Mouse (Mus musculus): ENCODE measurements around the gene Zfp46. TPM values are rescaled to one million over a fixed set of nuclear protein-coding genes. Genes with fewer than 3 reads are reported as not detected.
A peak's percentile ranks its signal among the peaks of the same experiment; 100 is the strongest.

The Zfp46 gene
- polyA plus RNA-seq, 1 experiment from 2014 or later = 43.2 TPM

- Histone ChIP-seq H3K9me3 (no peaks in the 10 kb centered on the region), H3K27ac (no peak within 1 kb of the TSS), H3K9ac (no peak within 1 kb of the TSS), H3K4me2 (peak within 1 kb of the TSS; percentile 53), H3K4me1 (peaks cover 32% of the 10 kb centered on the region), H3K36me3 (replicated peaks) (no peaks in the 10 kb centered on the region), H3K27me3 (replicated peaks) (peaks cover 54% of the 10 kb centered on the region), H3K4me3 (peak within 1 kb of the TSS; percentile 30)
- no peak for ATAC-seq (replicated peaks)
- under 1% methylated on average over 45 of the region's 46 CpGs for WGBS
Measured at GRCm38 (mm10) chr4:136247729-136248463, 36.6 kb upstream of the Zfp46 start, which contains the start of gene Tcea3. Gene Tcea3, plus strand, starts transcription at chr4:136247729.

- Histone ChIP-seq H3K27ac (no peak overlapping the region), H3K27me3 (replicated peaks) (peaks cover 54% of the 10 kb centered on the region), H3K4me2 (peak overlapping the region; percentile 53), H3K4me1 (peaks cover 32% of the 10 kb centered on the region), H3K36me3 (replicated peaks) (no peaks in the 10 kb centered on the region), H3K9ac (no peak overlapping the region), H3K4me3 (peak overlapping the region; percentile 30), H3K9me3 (no peaks in the 10 kb centered on the region)
- WGBS = 2% methylated on average over 36 of the region's 37 CpGs
- no peak for ATAC-seq (replicated peaks)
Measured at GRCm38 (mm10) chr4:136248464-136249331, 35.8 kb upstream of the Zfp46 start.

DNA sequence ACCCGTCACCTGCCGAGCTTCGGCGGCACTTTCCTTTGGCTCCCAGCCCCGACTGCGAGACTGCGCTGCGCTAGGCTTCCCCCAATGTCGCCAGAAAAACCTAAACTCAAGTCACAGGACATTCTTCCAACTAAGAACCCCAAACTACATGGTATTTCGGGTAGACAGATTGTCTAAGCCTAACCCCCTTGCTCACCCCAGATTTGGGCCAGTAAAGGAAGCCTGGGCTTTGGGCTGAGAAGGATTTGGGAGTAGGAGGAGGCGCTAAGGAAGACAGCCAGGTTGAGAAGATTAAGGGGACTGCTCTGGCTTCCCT is 35.2 kb upstream of the Zfp46 start:
- WGBS = 5% methylated on average over 11 of the region's 11 CpGs
- Histone ChIP-seq H3K9me3 (no peaks in the 10 kb centered on the region), H3K27me3 (replicated peaks) (peaks cover 54% of the 10 kb centered on the region), H3K4me3 (peak overlapping the region; percentile 30; the same call in 1 of the 2 replicates), H3K27ac (no peak overlapping the region), H3K36me3 (replicated peaks) (no peaks in the 10 kb centered on the region), H3K9ac (no peak overlapping the region), H3K4me1 (peaks cover 32% of the 10 kb centered on the region), H3K4me2 (peak overlapping the region; percentile 53; the same call in 1 of the 2 replicates)
- no peak for ATAC-seq (replicated peaks)

- Histone ChIP-seq H3K4me3 (no peak overlapping the region), H3K9me3 (no peaks in the 10 kb centered on the region), H3K4me2 (no peak overlapping the region), H3K27ac (no peak overlapping the region), H3K36me3 (replicated peaks) (no peaks in the 10 kb centered on the region), H3K27me3 (replicated peaks) (peaks cover 54% of the 10 kb centered on the region), H3K4me1 (peaks cover 32% of the 10 kb centered on the region), H3K9ac (no peak overlapping the region)
- ATAC-seq (replicated peaks) = no peak
- WGBS = 52% methylated on average over 9 of the region's 9 CpGs
Measured at GRCm38 (mm10) chr4:136249780-136250179, 34.7 kb upstream of the Zfp46 start.

DNA sequence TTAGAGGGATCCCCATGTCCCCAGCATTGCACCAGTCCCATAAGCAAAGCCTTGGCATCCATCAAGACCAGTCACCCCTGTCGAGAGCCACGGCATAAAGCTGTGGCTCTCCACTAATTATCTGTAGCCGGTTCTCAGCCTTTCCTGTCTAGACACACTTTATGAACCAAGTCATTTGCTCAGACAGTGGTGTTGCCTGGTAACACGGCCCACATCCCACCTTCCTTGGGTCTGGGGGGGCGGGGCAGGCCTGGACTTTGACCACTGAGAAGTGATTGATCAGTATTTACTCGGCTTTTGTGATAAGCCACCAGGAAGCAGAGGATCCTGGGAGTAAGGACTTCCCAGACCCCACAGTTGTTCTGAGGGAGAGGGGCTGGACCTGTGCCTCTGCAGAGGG is 28.6 kb upstream of the Zfp46 start:
- Histone ChIP-seq H3K9me3 (no peaks in the 10 kb centered on the region), H3K9ac (no peak overlapping the region), H3K27ac (no peak overlapping the region), H3K36me3 (replicated peaks) (no peaks in the 10 kb centered on the region), H3K4me1 (peaks cover 4% of the 10 kb centered on the region; the same call in 1 of the 2 replicates), H3K4me2 (no peak overlapping the region), H3K27me3 (replicated peaks) (no peaks in the 10 kb centered on the region), H3K4me3 (no peak overlapping the region)
- ATAC-seq (replicated peaks) = no peak
- WGBS = 67% methylated on average over 6 of the region's 6 CpGs

DNA sequence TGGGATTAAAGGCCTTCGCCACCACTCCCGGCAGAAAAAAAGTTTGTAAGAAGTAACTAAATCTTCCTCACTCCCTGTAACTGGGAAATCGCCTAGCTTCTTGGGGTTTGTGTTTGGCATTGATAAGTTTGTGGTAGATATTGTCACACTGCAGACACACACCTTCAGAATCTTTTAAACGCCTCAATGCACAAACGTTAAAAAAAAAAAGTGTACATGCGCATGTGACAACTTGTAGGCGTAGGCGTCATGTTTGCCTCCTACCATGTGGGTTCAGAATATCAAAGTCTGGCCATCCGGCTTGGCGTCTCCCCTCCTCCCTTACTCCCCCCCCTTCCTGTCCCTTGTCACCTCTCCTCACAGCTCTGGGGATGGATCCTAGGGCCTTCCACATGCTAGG is 27.8 kb upstream of the Zfp46 start:
- Histone ChIP-seq H3K4me1 (peaks cover 4% of the 10 kb centered on the region; the same call in 1 of the 2 replicates), H3K4me3 (no peak overlapping the region), H3K27me3 (replicated peaks) (no peaks in the 10 kb centered on the region), H3K9me3 (no peaks in the 10 kb centered on the region), H3K4me2 (no peak overlapping the region), H3K27ac (no peak overlapping the region), H3K9ac (no peak overlapping the region), H3K36me3 (replicated peaks) (no peaks in the 10 kb centered on the region)
- 88% methylated on average over 10 of the region's 10 CpGs for WGBS
- ATAC-seq (replicated peaks) = no peak

DNA sequence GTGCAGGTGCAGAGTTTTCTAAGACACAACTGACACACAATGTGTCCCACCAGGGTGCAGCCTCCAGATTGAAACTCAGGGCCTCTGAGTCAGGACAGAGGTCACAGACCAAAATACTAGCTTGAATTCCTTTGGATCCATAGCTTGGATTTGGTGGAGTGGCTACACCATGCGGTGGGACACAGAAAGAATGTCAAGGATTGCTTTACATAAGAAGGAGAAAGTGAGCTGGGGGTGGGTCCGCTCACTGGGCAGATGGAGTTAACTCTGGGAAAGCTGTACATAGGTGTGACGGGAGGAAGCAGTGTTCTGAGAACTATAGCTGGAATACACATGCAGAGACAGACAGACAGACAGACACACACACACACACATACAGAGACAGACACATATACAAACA is 24.6 kb upstream of the Zfp46 start:
- Histone ChIP-seq H3K27me3 (replicated peaks) (no peaks in the 10 kb centered on the region), H3K36me3 (replicated peaks) (no peaks in the 10 kb centered on the region), H3K9me3 (no peaks in the 10 kb centered on the region), H3K4me2 (no peak overlapping the region), H3K9ac (no peak overlapping the region), H3K4me1 (peaks cover 4% of the 10 kb centered on the region; the same call in 1 of the 2 replicates), H3K27ac (no peak overlapping the region), H3K4me3 (no peak overlapping the region)
- 56% methylated on average over 3 of the region's 3 CpGs for WGBS
- ATAC-seq (replicated peaks) = no peak

GRCm38 (mm10) chr4:136260491-136261180 is 23.8 kb upstream of the Zfp46 start:
- peaks cover 4% of the 10 kb centered on the region; the same call in 1 of the 2 replicates for H3K4me1 ChIP-seq
- H3K9me3 ChIP-seq = no peaks in the 10 kb centered on the region
- no peak overlapping the region for H3K4me3 ChIP-seq
- H3K36me3 ChIP-seq (replicated peaks) = no peaks in the 10 kb centered on the region
- WGBS = 41% methylated on average over 9 of the region's 10 CpGs
- no peak overlapping the region for H3K27ac ChIP-seq
- 0 out of 2 replicates have a peak overlapping the region, but pooled peaks have one; percentile 3 for H3K4me2 ChIP-seq
- H3K9ac ChIP-seq = no peak overlapping the region
- peak; percentile 42; the same call in 1 of the 2 replicates for ATAC-seq (replicated peaks)
- H3K27me3 ChIP-seq (replicated peaks) = no peaks in the 10 kb centered on the region

DNA sequence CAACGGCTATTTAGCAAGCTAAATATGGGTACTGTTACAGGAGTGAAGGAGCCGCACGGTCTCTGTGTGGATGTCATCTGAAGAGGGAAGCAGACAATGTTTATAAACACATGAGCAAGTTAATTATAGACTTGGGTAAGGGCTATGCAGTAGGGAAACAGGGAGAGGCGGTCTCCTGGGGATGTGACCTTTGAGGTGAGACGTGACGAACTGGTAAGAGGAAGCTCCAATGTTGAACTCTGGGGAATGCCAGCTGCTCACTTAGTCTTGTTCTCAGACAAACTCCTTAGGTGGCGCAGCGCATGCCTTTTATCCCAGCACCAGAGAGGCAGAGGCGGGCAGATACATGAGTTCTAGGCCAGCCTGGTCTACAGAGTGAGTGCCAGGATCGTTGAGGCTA is 22.6 kb upstream of the Zfp46 start:
- Histone ChIP-seq H3K9ac (no peak overlapping the region), H3K9me3 (no peaks in the 10 kb centered on the region), H3K4me2 (no peak overlapping the region), H3K4me1 (peaks cover 4% of the 10 kb centered on the region; the same call in 1 of the 2 replicates), H3K36me3 (replicated peaks) (no peaks in the 10 kb centered on the region), H3K27ac (no peak overlapping the region), H3K27me3 (replicated peaks) (no peaks in the 10 kb centered on the region), H3K4me3 (no peak overlapping the region)
- 81% methylated on average over 10 of the region's 10 CpGs for WGBS
- ATAC-seq (replicated peaks) = no peak

GRCm38 (mm10) chr4:136263555-136263954 is 20.9 kb upstream of the Zfp46 start:
- ATAC-seq (replicated peaks) = no peak

GRCm38 (mm10) chr4:136266716-136267343 is 17.7 kb upstream of the Zfp46 start:
- H3K4me2 ChIP-seq = no peak overlapping the region
- H3K4me3 ChIP-seq = no peak overlapping the region
- H3K4me1 ChIP-seq = no peaks in the 10 kb centered on the region
- H3K27ac ChIP-seq = no peak overlapping the region
- 83% methylated on average over 9 of the region's 9 CpGs for WGBS
- no peak overlapping the region for H3K9ac ChIP-seq
- no peaks in the 10 kb centered on the region for H3K9me3 ChIP-seq
- ATAC-seq (replicated peaks) = no peak
- H3K36me3 ChIP-seq (replicated peaks) = no peaks in the 10 kb centered on the region
- H3K27me3 ChIP-seq (replicated peaks) = no peaks in the 10 kb centered on the region

More at GRCm38 (mm10) chr4:136263555-136263954, 20.9 kb upstream of the Zfp46 start:
- no peak overlapping the region for H3K4me2 ChIP-seq
- no peak overlapping the region for H3K9ac ChIP-seq
- no peak overlapping the region for H3K27ac ChIP-seq
- H3K36me3 ChIP-seq (replicated peaks) = no peaks in the 10 kb centered on the region
- no peak overlapping the region for H3K4me3 ChIP-seq
- no peaks in the 10 kb centered on the region for H3K27me3 ChIP-seq (replicated peaks)
- H3K9me3 ChIP-seq = no peaks in the 10 kb centered on the region
- WGBS = 95% methylated on average over 4 of the region's 4 CpGs
- peaks cover 4% of the 10 kb centered on the region; the same call in 1 of the 2 replicates for H3K4me1 ChIP-seq

Data from midbrain, embryonic 15.5 days (tissue).